Mouse (Mus musculus): ENCODE measurements around the gene Acer3.

Gene Acer3

GRCm38 (mm10) chr7:98185326-98185725 lies 135.7 kb downstream of the Acer3 start:
- no peak for DNase-seq (ENCODE audit: extremely low spot score)

GRCm38 (mm10) chr7:98178560-98179231 lies 142.3 kb downstream of the Acer3 start:
- no peak for DNase-seq (ENCODE audit: extremely low spot score)

- DNase-seq (ENCODE audit: extremely low spot score) = peak; percentile 85
Measured at GRCm38 (mm10) chr7:98177929-98178559, 143.0 kb downstream of the Acer3 start, which contains the start of gene Capn5. Gene Capn5, minus strand, starts transcription at chr7:98178274.

DNA sequence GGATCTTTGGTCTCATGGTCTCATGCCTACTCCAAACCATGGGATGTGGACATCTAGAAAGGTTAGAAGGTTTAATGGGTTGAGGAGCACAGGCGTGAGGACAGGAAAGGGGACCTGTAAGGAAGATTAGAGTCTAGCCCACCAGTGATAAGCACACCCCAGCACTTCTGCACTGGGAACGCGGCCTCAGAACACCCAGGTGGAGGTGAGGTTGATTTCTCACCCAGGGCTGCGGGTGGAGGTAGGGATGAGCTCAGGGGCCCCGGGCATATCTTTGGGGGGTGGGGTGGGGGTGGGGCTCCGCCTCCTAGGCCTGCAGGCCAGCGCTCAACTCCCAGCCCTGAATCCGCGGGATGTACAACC lies 143.5 kb downstream of the Acer3 start:
- no peak for DNase-seq (ENCODE audit: extremely low spot score)

DNA sequence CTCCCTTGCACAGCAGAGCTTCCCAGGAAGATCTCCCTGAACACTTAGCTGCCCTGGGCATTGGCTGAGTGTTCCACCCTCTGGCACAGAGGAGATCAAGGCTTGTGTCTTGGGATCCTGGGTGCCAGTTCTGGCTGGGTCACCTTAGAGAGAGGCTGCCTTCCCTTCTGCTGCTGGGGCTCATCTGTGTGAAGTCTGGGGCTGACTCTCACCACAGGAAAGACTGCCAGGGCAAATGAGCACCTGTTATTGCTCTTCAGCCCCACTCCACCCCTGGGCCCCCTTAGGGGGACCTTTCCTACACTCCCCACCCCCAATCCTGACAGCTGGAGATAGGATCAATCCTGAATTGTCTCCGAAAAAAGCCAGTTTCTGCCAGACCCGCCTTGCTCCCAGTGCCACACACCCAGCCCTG lies 143.9 kb downstream of the Acer3 start:
- DNase-seq (ENCODE audit: extremely low spot score) = no peak

GRCm38 (mm10) chr7:98176322-98177070 lies 144.5 kb downstream of the Acer3 start:
- no peak for DNase-seq (ENCODE audit: extremely low spot score)

GRCm38 (mm10) chr7:98174883-98175755 lies 145.9 kb downstream of the Acer3 start:
- no peak for DNase-seq (ENCODE audit: extremely low spot score)

DNA sequence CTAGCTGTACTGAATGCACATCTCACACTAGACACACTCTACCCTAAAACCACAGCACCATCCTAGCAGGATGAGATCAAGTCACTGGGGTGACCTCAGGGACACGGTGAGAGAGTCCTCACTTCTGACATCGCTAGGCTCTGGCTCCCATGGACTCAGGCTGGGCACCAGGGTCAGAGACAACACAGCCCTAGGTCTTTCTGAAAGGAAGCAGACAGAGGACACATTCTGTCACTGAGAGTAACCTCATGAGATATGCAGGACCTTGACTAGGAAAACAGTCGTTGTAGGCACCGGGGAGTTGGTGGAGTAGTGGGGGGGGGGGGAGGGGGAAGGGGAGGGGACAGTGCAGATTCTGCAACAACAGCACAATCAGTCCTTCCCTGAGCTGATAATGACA lies 147.6 kb downstream of the Acer3 start:
- DNase-seq (ENCODE audit: extremely low spot score) = no peak

GRCm38 (mm10) chr7:98172661-98173060 lies 148.3 kb downstream of the Acer3 start:
- DNase-seq (ENCODE audit: extremely low spot score) = no peak

DNA sequence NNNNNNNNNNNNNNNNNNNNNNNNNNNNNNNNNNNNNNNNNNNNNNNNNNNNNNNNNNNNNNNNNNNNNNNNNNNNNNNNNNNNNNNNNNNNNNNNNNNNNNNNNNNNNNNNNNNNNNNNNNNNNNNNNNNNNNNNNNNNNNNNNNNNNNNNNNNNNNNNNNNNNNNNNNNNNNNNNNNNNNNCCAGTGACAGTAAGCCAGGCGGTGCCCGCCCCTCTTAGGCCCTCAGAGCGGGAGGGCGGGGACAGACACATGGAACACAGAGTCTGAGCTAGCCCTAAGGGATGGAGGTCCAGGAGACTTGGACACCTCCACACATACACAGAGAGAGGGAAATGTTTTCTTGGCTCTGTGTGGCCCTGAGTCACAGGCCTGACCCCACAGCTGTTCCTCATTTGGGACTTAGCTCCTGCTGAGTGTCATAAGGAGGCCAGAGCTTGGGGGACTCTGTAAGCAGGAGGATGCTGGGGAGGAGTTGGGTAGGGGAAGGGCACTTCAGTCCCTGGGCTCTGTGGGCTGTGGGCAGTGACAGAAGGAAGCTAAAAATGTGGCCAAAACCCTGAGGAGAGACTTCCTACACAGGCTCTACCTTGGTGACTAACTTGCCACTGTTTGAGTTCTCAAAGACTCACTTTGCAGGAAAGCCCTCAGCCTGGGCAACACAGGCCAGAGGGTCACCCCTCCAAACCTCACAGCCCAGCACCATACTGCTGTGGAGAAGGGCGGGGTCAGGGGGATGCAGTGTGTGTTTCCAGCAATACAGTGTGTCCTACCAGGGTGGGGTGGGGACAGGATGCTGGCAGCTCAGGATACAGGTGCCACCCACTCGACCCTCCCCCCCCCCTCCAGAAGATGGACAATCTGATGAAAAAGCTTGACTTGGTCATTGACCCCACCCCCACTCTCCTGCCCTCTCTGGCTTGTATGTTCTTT lies 149.6 kb downstream of the Acer3 start:
- no peak for DNase-seq (ENCODE audit: extremely low spot score)

DNA sequence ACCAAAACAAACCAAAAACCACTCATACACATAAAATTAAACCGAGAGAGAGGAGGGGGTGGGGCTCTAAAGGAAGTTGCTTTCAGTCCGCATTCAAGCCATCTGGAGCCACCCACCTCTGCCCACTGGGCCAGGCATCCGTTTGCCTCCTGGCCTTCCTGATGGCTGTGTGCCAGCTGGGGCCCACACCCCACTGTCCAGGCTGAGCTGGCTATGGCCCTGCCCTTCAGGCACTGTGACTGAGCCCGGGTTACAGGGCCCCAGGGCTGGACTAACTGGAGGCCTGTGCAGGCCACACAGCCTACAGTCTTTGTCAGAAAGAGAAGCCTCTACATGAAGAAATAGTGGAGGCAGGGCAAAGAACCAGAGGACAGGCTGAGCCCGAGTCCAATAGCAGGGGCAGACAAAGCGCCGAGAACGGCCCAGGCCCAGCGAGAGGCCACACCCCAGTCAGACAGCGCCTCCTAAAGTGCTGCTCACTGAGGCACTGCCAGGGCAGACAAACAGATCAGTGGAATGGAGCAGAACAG lies 155.9 kb downstream of the Acer3 start:
- DNase-seq (ENCODE audit: extremely low spot score) = no peak

- DNase-seq (ENCODE audit: extremely low spot score) = no peak
Measured at GRCm38 (mm10) chr7:98164382-98164998, 156.5 kb downstream of the Acer3 start.

- DNase-seq (ENCODE audit: extremely low spot score) = no peak
Measured at GRCm38 (mm10) chr7:98163700-98164099, 157.3 kb downstream of the Acer3 start.

DNA sequence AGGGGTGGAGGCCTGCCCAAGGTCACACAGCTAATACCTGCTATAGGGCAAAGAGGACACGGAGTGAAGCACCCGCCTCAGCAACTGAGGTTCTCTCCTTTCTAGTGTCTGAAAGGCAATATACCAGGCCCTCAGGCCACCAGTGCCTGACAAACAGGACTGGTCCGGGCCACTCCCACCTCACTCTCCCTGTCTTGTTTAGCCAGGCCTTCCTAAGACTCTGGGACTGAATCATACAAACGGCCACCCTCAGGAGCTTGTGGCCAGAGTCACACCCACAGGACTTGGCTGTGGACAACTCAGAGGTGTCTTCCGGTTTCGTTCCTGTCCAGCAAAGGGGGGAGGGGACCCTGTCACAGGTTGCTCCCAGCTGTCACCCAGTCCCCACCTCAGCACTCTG lies 158.8 kb downstream of the Acer3 start:
- DNase-seq (ENCODE audit: extremely low spot score) = no peak

DNA sequence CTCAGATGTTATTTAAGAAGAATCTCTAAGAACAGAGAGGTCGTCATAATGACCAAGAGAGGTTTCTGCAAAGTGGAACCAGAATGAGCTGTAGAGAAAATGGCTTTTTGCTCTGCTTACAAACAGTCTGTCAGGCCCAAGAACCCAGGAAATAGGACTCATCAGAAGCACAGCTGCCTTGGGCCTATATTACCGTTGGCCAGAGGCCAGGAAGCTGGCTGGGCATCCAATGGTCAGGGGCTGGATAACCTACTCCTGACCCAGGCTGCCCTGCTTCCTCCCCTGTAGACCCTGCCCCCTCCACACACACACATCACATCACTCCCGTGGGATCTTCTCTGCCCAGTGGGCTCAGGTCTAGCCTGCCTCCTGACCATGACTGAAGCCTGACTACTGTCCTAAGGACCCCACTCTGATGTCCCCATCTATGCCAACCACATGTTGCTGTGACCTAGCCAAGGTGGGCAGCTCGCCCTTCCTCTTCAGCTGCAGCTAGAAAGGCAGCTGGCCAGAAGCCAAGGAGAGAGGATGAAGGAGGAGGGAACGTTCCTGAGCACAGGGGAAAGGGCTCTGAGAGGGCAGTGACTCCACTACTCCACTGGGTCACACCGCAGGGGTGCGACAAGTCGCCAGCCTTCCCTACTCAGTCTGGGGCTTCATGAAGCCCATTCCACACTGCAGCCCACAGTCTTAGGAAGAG lies 160.8 kb downstream of the Acer3 start:
- no peak for DNase-seq (ENCODE audit: extremely low spot score)

- DNase-seq (ENCODE audit: extremely low spot score) = no peak
Measured at GRCm38 (mm10) chr7:98158481-98158880, 162.5 kb downstream of the Acer3 start.

GRCm38 (mm10) chr7:98157636-98158332 lies 163.2 kb downstream of the Acer3 start:
- DNase-seq (ENCODE audit: extremely low spot score) = no peak

Measured in embryo, embryonic 9.5 days (tissue).